Mouse (Mus musculus) heart, embryonic 10.5 days (tissue): ENCODE measurements at regions not wholly inside any gene's neighbourhood (a gene's known extent, or its start where the extent isn't known, plus 50 kb on each side); places are given as distances from the start of the nearest gene placed in this dataset.

Source experiments
- DNase-seq: peaks from one replicate; pipeline ENCODE4 v3.0.0-alpha.2; 2017; ENCODE audit warnings: low spot score
- H3K27ac ChIP-seq: fragments of 300-500 bp; sonication (generic); 2 replicates; pipeline ENCODE4 v1.5.1; 2016; ENCODE audit warnings: mild to moderate bottlenecking
- H3K27me3 ChIP-seq: fragments of 300-500 bp; sonication (generic); 2 replicates; pipeline ENCODE4 v1.6.1; 2016; ENCODE audit warnings: mild to moderate bottlenecking; ENCODE audit not compliant: poor library complexity, insufficient read depth, severe bottlenecking
- H3K36me3 ChIP-seq: fragments of 300-500 bp; sonication (generic); 2 replicates; pipeline ENCODE4 v1.6.1; 2016; ENCODE audit warnings: mild to moderate bottlenecking, moderate library complexity
- H3K4me1 ChIP-seq: fragments of 300-500 bp; sonication (generic); 2 replicates; pipeline ENCODE4 v1.6.1; 2016; ENCODE audit warnings: mild to moderate bottlenecking
- H3K4me3 ChIP-seq: fragments of 300-500 bp; sonication (generic); 2 replicates; pipeline ENCODE4 v1.5.1; 2016; ENCODE audit warnings: mild to moderate bottlenecking, moderate library complexity
- H3K9me3 ChIP-seq: fragments of 300-500 bp; sonication (generic); 2 replicates; pipeline ENCODE4 v1.6.1; 2016; ENCODE audit warnings: mild to moderate bottlenecking, moderate library complexity
- WGBS: fragments of 180-500 bp; shearing (Covaris S2); methylation state at CpG from one replicate; pipeline ENCODE4 v1.1.7; 2016; 5-methylcytosine and 5-hydroxymethylcytosine counted together

DNA sequence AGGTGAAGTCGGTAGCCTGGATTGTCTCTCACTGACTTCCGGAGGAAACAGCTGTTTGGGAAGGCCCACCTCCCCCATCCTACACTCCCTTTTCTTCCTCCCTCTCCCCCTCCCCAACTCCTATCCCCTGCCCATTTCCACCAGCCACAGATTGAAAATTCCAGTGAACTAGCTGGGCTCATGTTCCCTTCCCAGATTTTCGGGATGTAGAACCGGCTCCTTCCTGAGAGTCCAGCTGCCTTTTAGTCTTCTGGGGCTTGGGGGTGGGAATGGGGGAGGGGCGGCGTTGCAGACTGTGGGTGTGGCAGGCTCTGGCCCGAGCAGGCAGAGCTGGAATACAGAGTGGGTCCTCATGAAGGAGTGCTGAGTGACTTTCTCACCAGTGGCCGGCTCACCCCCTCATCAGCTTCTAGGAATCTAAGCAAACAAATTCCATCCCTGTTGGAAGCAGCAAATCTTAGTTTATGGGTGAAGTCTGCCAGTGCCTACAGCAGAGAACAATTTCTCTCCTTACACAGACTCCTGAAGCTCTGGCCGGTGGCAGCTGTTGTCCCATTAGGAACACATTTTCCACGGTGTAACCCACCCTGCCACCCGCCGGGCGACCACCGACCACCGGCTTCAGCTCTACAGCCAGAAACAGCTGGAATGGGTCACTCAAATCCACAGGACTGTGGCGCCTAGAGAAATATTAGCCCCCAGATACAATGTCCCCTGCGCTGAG lies 100.9 kb downstream of the Mycn start:
- H3K27ac ChIP-seq = peak overlapping the region; percentile 84
- no peaks in the 10 kb centered on the region for H3K36me3 ChIP-seq
- no peaks in the 10 kb centered on the region for H3K27me3 ChIP-seq
- H3K9me3 ChIP-seq = no peaks in the 10 kb centered on the region
- peaks cover 20% of the 10 kb centered on the region for H3K4me1 ChIP-seq
- peak; percentile 84 for DNase-seq
- peak overlapping the region; percentile 49 for H3K4me3 ChIP-seq
- 32% methylated on average over 17 of the region's 17 CpGs for whole genome bisulfite sequencing

DNA sequence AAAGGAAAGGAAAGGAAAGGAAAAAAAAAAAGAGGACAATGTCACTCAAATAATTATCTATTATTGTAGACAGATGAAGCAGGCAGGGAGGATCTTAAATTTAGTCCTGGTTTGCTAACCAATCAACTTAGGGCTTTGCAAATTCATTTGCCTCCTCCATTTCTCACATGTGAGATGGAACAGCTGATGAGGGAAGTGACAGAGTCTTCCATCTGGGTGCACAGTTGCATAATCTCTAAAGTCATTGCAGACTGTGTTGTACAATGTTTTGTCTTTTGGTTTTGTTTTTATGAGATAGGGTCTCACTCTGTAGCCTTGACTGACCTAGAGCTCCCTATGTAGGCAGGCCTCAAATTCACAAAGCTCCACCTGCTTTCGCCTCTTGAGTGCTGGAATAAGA lies 103.9 kb downstream of the Mycn start:
- no peak for DNase-seq
- H3K4me1 ChIP-seq = peaks cover 20% of the 10 kb centered on the region
- H3K27ac ChIP-seq = no peak overlapping the region
- no peak overlapping the region for H3K4me3 ChIP-seq
- no peaks in the 10 kb centered on the region for H3K27me3 ChIP-seq
- H3K9me3 ChIP-seq = no peaks in the 10 kb centered on the region
- WGBS = 88% methylated on average over 1 of the region's 1 CpGs
- H3K36me3 ChIP-seq = no peaks in the 10 kb centered on the region

- peaks cover 16% of the 10 kb centered on the region for H3K4me1 ChIP-seq
- H3K36me3 ChIP-seq = no peaks in the 10 kb centered on the region
- H3K27me3 ChIP-seq = no peaks in the 10 kb centered on the region
- H3K4me3 ChIP-seq = no peak overlapping the region
- no peak overlapping the region for H3K27ac ChIP-seq
- no peak for DNase-seq
- WGBS = 62% methylated on average over 13 of the region's 13 CpGs
- no peaks in the 10 kb centered on the region for H3K9me3 ChIP-seq
These were observed 113.7 kb downstream of the Mycn start for GRCm38 (mm10) chr12:12827821-12828641.

GRCm38 (mm10) chr12:12827379-12827778 lies 114.3 kb downstream of the Mycn start:
- Histone ChIP-seq H3K4me3 (no peak overlapping the region), H3K9me3 (no peaks in the 10 kb centered on the region), H3K27me3 (no peaks in the 10 kb centered on the region), H3K4me1 (peaks cover 16% of the 10 kb centered on the region), H3K36me3 (no peaks in the 10 kb centered on the region), H3K27ac (no peak overlapping the region)
- no peak for DNase-seq
- WGBS = 57% methylated on average over 9 of the region's 9 CpGs

GRCm38 (mm10) chr12:12826431-12826830 lies 115.3 kb downstream of the Mycn start:
- no peak overlapping the region for H3K4me3 ChIP-seq
- peaks cover 16% of the 10 kb centered on the region for H3K4me1 ChIP-seq
- H3K27ac ChIP-seq = no peak overlapping the region
- H3K27me3 ChIP-seq = no peaks in the 10 kb centered on the region
- 62% methylated on average over 3 of the region's 3 CpGs for WGBS
- no peak for DNase-seq
- no peaks in the 10 kb centered on the region for H3K9me3 ChIP-seq
- no peaks in the 10 kb centered on the region for H3K36me3 ChIP-seq

- 86% methylated on average over 5 of the region's 5 CpGs for WGBS
- Histone ChIP-seq H3K4me1 (peaks cover 16% of the 10 kb centered on the region), H3K27ac (no peak overlapping the region), H3K4me3 (no peak overlapping the region), H3K27me3 (no peaks in the 10 kb centered on the region), H3K36me3 (no peaks in the 10 kb centered on the region), H3K9me3 (no peaks in the 10 kb centered on the region)
- DNase-seq = no peak
These were observed 115.9 kb downstream of the Mycn start for GRCm38 (mm10) chr12:12825842-12826241.

GRCm38 (mm10) chr12:12821473-12821872 lies 120.2 kb downstream of the Mycn start:
- H3K9me3 ChIP-seq = no peaks in the 10 kb centered on the region
- WGBS = 71% methylated on average over 7 of the region's 7 CpGs
- no peak for DNase-seq
- H3K4me3 ChIP-seq = no peak overlapping the region
- H3K27ac ChIP-seq = no peak overlapping the region
- no peaks in the 10 kb centered on the region for H3K27me3 ChIP-seq
- H3K4me1 ChIP-seq = no peaks in the 10 kb centered on the region
- H3K36me3 ChIP-seq = no peaks in the 10 kb centered on the region

GRCm38 (mm10) chr12:12820668-12821351 lies 120.9 kb downstream of the Mycn start:
- no peak overlapping the region for H3K27ac ChIP-seq
- 77% methylated on average over 2 of the region's 2 CpGs for WGBS
- no peaks in the 10 kb centered on the region for H3K36me3 ChIP-seq
- no peaks in the 10 kb centered on the region for H3K9me3 ChIP-seq
- no peaks in the 10 kb centered on the region for H3K27me3 ChIP-seq
- H3K4me1 ChIP-seq = no peaks in the 10 kb centered on the region
- no peak overlapping the region for H3K4me3 ChIP-seq
- no peak for DNase-seq

DNA sequence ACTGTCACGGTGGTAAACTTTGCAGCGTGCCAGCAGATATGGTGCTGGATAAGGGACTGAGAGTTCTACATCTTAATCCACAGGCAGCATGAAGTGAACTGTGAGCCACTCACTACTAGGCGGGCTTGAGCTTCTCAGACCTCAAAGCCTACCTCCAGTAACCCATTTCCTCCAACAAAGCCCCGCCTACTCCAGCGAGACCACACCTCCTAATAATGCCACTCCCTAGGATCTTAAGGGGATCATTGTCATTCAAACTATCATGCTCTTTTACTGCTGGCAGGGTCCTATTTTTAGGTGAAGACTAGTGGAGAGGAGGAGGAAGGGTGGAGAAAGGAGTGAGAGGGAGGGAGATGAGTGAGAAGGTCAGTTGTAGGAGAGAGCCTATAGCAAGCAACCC lies 122.0 kb downstream of the Mycn start:
- Histone ChIP-seq H3K27me3 (no peaks in the 10 kb centered on the region), H3K4me1 (no peaks in the 10 kb centered on the region), H3K4me3 (no peak overlapping the region), H3K27ac (no peak overlapping the region), H3K9me3 (no peaks in the 10 kb centered on the region), H3K36me3 (no peaks in the 10 kb centered on the region)
- DNase-seq = no peak
- WGBS = 67% methylated on average over 5 of the region's 5 CpGs

DNA sequence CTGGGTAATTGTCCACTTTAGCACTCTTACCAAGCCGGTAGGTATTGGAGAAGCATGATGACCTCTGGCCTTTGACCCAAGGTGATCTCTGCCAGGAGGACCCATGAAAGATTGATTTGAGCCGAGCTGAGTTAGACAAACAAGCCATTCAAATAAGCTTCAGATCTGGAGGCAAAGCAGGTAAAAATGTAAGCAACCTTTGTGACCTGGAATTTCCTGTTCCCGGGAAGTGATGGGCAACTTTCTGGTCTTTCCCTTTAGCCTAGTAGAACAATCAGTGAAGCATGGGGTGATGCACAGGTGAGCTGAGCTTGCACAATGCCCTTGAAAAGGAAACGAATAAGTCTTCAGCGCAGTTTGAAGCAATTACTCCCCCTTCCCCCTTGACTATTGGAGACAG lies 127.0 kb downstream of the Mycn start:
- no peak for DNase-seq
- Histone ChIP-seq H3K27ac (no peak overlapping the region), H3K4me1 (peaks cover 27% of the 10 kb centered on the region), H3K9me3 (no peaks in the 10 kb centered on the region), H3K27me3 (no peaks in the 10 kb centered on the region), H3K36me3 (no peaks in the 10 kb centered on the region), H3K4me3 (no peak overlapping the region)
- WGBS = 67% methylated on average over 5 of the region's 5 CpGs

DNA sequence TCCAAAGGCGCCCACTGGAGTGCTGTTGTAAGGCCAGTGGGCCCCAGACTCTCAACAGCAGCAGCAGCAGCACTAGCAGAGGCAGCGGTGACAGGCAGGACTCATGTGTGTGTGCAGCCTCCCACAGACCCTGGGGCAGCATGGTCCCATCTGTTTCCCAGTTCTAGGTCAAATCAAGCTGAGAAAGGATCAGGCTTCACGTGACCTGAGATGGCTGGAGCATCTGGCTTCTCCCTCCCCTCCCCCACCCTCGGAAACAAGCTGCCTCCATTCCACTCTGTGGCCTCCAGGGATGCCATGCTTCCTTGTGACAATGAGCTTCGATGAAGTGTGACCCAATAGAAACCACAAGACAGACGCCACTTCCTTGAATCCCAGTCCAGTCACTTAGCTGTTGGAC lies 128.8 kb downstream of the Mycn start:
- H3K27ac ChIP-seq = peak overlapping the region; percentile 24; the same call in 1 of the 2 replicates
- H3K4me1 ChIP-seq = peaks cover 32% of the 10 kb centered on the region
- H3K36me3 ChIP-seq = no peaks in the 10 kb centered on the region
- no peaks in the 10 kb centered on the region for H3K9me3 ChIP-seq
- no peaks in the 10 kb centered on the region for H3K27me3 ChIP-seq
- 52% methylated on average over 6 of the region's 6 CpGs for WGBS
- no peak for DNase-seq
- H3K4me3 ChIP-seq = no peak overlapping the region

GRCm38 (mm10) chr12:12810943-12811342 lies 130.8 kb downstream of the Mycn start:
- Histone ChIP-seq H3K9me3 (no peaks in the 10 kb centered on the region), H3K27ac (peak overlapping the region; percentile 74), H3K36me3 (no peaks in the 10 kb centered on the region), H3K27me3 (no peaks in the 10 kb centered on the region), H3K4me1 (peaks cover 37% of the 10 kb centered on the region), H3K4me3 (peak overlapping the region; percentile 48)
- DNase-seq = no peak
- 19% methylated on average over 7 of the region's 7 CpGs for WGBS
